Mouse (Mus musculus): ENCODE measurements around the gene Fig4.

GRCm38 (mm10) chr10:41157296-41157695 lies 145.8 kb downstream of the Fig4 start:
- TF ChIP-seq CTCF (IDR thresholded peaks at IDR 0.05; ENCODE audit: borderline replicate concordance, control insufficient read depth, extremely low read depth, insufficient read depth, low read length, poor library complexity) (no peak), POLR2A (IDR thresholded peaks at IDR 0.05; ENCODE audit: control insufficient read depth, extremely low read depth, insufficient read depth, low read length, poor library complexity) (no peak)
